Mouse (Mus musculus): ENCODE results near the gene Smpdl3b. TPM values are rescaled to one million over a fixed set of nuclear protein-coding genes. Genes with fewer than 3 reads are reported as not detected.
"Not testable (repeated sequence)": the region's sequence is repeated elsewhere in the genome, so short reads cannot be mapped to it uniquely, and the experiment has no call there.

Gene Smpdl3b
- polyA plus RNA-seq, 1 experiment from 2014 or later = 3.2 TPM

DNA sequence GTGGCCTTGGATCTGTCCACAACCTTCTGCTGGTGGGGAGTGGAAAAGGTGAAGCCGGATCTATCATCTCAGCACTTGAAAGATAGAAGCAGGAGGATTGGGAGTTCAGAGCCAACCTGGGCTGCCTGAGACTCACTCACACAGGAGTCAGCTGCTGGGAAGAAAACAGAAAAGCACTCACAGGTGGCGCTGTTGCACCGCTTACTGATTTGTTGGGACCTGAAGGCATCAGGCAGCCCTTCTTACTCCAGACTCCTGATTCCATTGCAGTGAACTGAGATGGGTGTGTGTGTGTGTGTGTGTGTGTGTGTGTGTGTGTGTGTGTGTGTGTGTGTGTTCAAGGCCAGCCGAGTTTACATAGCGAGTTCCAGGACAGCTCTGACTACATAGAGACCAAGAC, 19.7 kb upstream of the Smpdl3b start:
- Histone ChIP-seq H3K4me3 (ENCODE audit: low read depth, low read length) (no peak overlapping the region), H3K27ac (replicated peaks; ENCODE audit: low read depth, low read length) (no peak overlapping the region), H3K36me3 (replicated peaks; ENCODE audit: control insufficient read depth, insufficient read depth, low read depth, low read length) (peaks cover 6% of the 10 kb centered on the region), H3K4me2 (ENCODE audit: low read depth, low read length) (no peak overlapping the region), H3K4me1 (ENCODE audit: control insufficient read depth, insufficient read depth, low read length) (no peaks in the 10 kb centered on the region), H3K9ac (replicated peaks; ENCODE audit: low read length) (no peak overlapping the region), H3K9me3 (replicated peaks; ENCODE audit: control insufficient read depth, low read length) (no peaks in the 10 kb centered on the region), H3K27me3 (ENCODE audit: control insufficient read depth, insufficient read depth, low read length) (no peaks in the 10 kb centered on the region)
- DNase-seq (ENCODE audit: low spot score) = peak; percentile 63
- ATAC-seq (replicated peaks; ENCODE audit: insufficient number of reproducible peaks, low FRiP score, low TSS enrichment, low read depth) = no peak
- WGBS = 85% methylated on average over 5 of the region's 5 CpGs

DNA sequence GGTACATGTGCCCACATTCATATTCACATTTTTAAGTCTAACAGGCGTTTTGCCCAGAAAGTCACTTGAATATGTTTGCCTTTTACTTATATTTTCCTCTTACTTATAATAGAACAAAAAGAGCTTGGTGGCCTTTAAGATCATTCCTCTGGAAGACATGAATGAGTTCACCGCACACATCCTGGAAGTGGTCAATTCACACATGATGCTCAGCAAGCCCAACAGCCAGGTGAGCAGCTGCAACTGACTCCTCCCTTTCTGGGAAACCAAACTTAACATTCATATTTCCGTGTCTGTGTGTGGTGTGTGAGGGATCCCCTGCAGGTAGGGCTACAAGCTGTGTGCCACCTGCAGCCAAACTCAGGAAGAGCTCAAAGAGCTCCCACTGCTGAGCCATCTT, 17.9 kb upstream of the Smpdl3b start:
- H3K9me3 ChIP-seq (replicated peaks; ENCODE audit: control insufficient read depth, low read length) = no peaks in the 10 kb centered on the region

DNA sequence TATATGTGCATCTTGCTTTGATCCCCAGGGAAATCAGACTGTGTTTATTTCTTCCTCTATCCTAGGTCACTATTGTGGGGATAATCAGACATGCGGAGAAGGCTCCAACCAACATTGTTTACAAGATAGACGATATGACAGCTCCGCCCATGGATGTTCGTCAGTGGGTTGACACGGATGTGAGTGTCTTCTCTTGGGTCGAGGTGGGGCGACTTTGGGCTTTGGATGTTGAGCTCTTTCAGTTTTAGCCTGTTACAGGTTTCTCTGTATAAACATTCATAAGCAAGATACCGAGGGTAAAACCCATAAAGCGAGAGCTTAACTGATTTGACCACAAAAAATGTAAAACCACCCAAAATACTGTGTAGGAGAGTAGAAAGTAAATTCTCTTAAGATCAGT, 14.7 kb upstream of the Smpdl3b start:
- no peak for DNase-seq (ENCODE audit: low spot score)
- Histone ChIP-seq H3K4me2 (ENCODE audit: low read depth, low read length) (no peak overlapping the region), H3K9me3 (replicated peaks; ENCODE audit: control insufficient read depth, low read length) (no peaks in the 10 kb centered on the region), H3K4me3 (ENCODE audit: low read depth, low read length) (no peak overlapping the region), H3K27ac (replicated peaks; ENCODE audit: low read depth, low read length) (no peak overlapping the region), H3K27me3 (ENCODE audit: control insufficient read depth, insufficient read depth, low read length) (no peaks in the 10 kb centered on the region), H3K36me3 (replicated peaks; ENCODE audit: control insufficient read depth, insufficient read depth, low read depth, low read length) (peaks cover 4% of the 10 kb centered on the region), H3K4me1 (ENCODE audit: control insufficient read depth, insufficient read depth, low read length) (no peaks in the 10 kb centered on the region), H3K9ac (replicated peaks; ENCODE audit: low read length) (no peak overlapping the region)
- no peak for ATAC-seq (replicated peaks; ENCODE audit: insufficient number of reproducible peaks, low FRiP score, low TSS enrichment, low read depth)
- WGBS = 93% methylated on average over 9 of the region's 9 CpGs

More for the DNA sequence above, 17.9 kb upstream of the Smpdl3b start:
- Histone ChIP-seq H3K9ac (replicated peaks; ENCODE audit: low read length) (no peak overlapping the region), H3K27me3 (ENCODE audit: control insufficient read depth, insufficient read depth, low read length) (no peaks in the 10 kb centered on the region), H3K4me2 (ENCODE audit: low read depth, low read length) (no peak overlapping the region), H3K36me3 (replicated peaks; ENCODE audit: control insufficient read depth, insufficient read depth, low read depth, low read length) (peaks cover 10% of the 10 kb centered on the region), H3K4me3 (ENCODE audit: low read depth, low read length) (no peak overlapping the region), H3K27ac (replicated peaks; ENCODE audit: low read depth, low read length) (no peak overlapping the region), H3K4me1 (ENCODE audit: control insufficient read depth, insufficient read depth, low read length) (no peaks in the 10 kb centered on the region)
- 86% methylated on average over 3 of the region's 3 CpGs for WGBS
- ATAC-seq (replicated peaks; ENCODE audit: insufficient number of reproducible peaks, low FRiP score, low TSS enrichment, low read depth) (no peak), DNase-seq (ENCODE audit: low spot score) (no peak)

DNA sequence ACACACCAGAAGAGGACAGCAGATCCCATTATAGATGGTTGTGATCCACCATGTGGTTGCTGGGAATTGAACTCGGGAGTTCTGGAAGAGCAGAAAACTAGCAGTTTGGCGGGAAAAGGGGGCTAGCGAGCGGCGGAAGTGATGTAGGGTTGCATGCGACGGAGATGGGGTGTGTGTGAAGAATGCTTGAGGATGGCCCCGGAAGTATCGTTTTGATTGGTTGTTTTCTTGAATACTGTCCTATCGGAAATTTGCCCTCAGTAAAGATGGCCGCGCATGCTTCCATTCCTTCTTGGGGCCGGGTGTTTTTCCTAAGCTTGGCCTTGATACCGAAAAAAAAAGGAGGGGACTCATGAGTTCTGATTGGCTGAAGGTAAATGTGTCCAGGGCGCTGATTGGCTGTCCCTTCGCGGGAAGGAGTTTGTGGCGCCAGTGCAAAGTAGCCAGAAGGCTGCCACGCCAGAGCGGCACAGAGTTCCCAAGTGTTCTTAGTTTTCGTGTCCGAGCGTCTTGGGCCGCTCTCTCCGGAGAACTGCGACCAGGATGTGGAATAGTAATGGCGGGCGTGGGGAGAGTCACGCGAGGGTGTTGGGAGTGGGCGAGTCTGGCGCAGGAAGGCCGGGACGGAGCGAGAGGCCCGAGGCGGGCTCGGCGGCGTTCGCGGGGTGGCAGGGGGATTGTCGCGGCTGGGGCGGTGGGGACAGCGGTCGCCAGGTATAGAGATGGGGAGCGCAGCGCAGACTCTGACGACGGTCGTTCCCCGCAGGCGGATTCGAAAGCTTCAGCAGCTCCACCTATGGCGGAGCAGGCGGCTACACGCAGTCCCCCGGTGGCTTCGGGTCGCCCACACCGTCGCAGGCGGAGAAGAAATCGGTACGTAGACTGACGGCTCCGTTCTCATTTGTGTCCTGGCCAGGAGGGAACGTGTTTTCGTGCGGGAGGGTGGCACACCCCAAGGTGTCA, 11.1 kb upstream of the Smpdl3b start, which contains the start of gene Rpa2:
Gene Rpa2 (plus strand): TSS at position 419 of the 963 bp plus-strand sequence.
- peak; percentile 100 for DNase-seq (ENCODE audit: low spot score)
- Histone ChIP-seq H3K36me3 (replicated peaks; ENCODE audit: control insufficient read depth, insufficient read depth, low read depth, low read length) (peaks cover 4% of the 10 kb centered on the region), H3K4me1 (ENCODE audit: control insufficient read depth, insufficient read depth, low read length) (no peaks in the 10 kb centered on the region), H3K4me2 (ENCODE audit: low read depth, low read length) (peak within 1 kb of the TSS; percentile 75), H3K9me3 (replicated peaks; ENCODE audit: control insufficient read depth, low read length) (no peaks in the 10 kb centered on the region), H3K27ac (replicated peaks; ENCODE audit: low read depth, low read length) (0 out of 2 replicates have a peak within 1 kb of the TSS, but pooled peaks have one; percentile 10), H3K4me3 (ENCODE audit: low read depth, low read length) (peak within 1 kb of the TSS; percentile 84), H3K27me3 (ENCODE audit: control insufficient read depth, insufficient read depth, low read length) (no peaks in the 10 kb centered on the region), H3K9ac (replicated peaks; ENCODE audit: low read length) (peak within 1 kb of the TSS; percentile 84)
- peak; percentile 95 for ATAC-seq (replicated peaks; ENCODE audit: insufficient number of reproducible peaks, low FRiP score, low TSS enrichment, low read depth)
- 0% methylated on average over 71 of the region's 71 CpGs for WGBS

DNA sequence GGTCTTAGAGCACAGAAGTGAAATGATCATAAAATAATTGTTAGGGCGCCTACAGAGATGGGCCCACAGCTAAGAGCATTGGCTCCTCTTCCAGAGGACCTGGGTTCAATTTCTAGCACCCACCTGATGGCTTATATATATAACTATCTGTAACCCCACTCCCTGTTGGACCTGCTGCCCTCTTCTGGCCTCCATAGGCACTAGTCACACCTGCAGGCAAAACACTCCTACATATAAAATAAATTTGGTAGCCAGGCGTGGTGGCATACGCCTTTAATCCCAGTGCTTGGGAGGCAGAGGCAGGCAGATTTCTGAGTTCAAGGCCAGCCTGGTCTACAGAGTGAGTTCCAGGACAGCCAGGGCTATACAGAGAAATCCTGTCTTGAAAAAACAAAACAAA, 6.1 kb upstream of the Smpdl3b start:
- H3K4me3 ChIP-seq (ENCODE audit: low read depth, low read length); H3K9me3 ChIP-seq (replicated peaks; ENCODE audit: control insufficient read depth, low read length); H3K4me1 ChIP-seq (ENCODE audit: control insufficient read depth, insufficient read depth, low read length); DNase-seq (ENCODE audit: low spot score); H3K36me3 ChIP-seq (replicated peaks; ENCODE audit: control insufficient read depth, insufficient read depth, low read depth, low read length); H3K27ac ChIP-seq (replicated peaks; ENCODE audit: low read depth, low read length); H3K27me3 ChIP-seq (ENCODE audit: control insufficient read depth, insufficient read depth, low read length); H3K4me2 ChIP-seq (ENCODE audit: low read depth, low read length); ATAC-seq (replicated peaks; ENCODE audit: insufficient number of reproducible peaks, low FRiP score, low TSS enrichment, low read depth); H3K9ac ChIP-seq (replicated peaks; ENCODE audit: low read length): not testable (repeated sequence)
- WGBS = 80% methylated on average over 3 of the region's 3 CpGs

- Histone ChIP-seq H3K4me3 (ENCODE audit: low read depth, low read length) (no peak overlapping the region), H3K27me3 (ENCODE audit: control insufficient read depth, insufficient read depth, low read length) (no peaks in the 10 kb centered on the region), H3K4me2 (ENCODE audit: low read depth, low read length) (no peak overlapping the region), H3K9ac (replicated peaks; ENCODE audit: low read length) (no peak overlapping the region), H3K36me3 (replicated peaks; ENCODE audit: control insufficient read depth, insufficient read depth, low read depth, low read length) (no peaks in the 10 kb centered on the region), H3K27ac (replicated peaks; ENCODE audit: low read depth, low read length) (no peak overlapping the region), H3K4me1 (ENCODE audit: control insufficient read depth, insufficient read depth, low read length) (no peaks in the 10 kb centered on the region), H3K9me3 (replicated peaks; ENCODE audit: control insufficient read depth, low read length) (no peaks in the 10 kb centered on the region)
- WGBS = 76% methylated on average over 6 of the region's 6 CpGs
- DNase-seq (ENCODE audit: low spot score) (no peak), ATAC-seq (replicated peaks; ENCODE audit: insufficient number of reproducible peaks, low FRiP score, low TSS enrichment, low read depth) (no peak)
Observed at GRCm38 (mm10) chr4:132762602-132763001, 5.5 kb upstream of the Smpdl3b start.

GRCm38 (mm10) chr4:132760296-132760695, 3.2 kb upstream of the Smpdl3b start:
- no peak overlapping the region for H3K4me3 ChIP-seq (ENCODE audit: low read depth, low read length)
- H3K36me3 ChIP-seq (replicated peaks; ENCODE audit: control insufficient read depth, insufficient read depth, low read depth, low read length) = no peaks in the 10 kb centered on the region
- ATAC-seq (replicated peaks; ENCODE audit: insufficient number of reproducible peaks, low FRiP score, low TSS enrichment, low read depth) (no peak), DNase-seq (ENCODE audit: low spot score) (no peak)
- WGBS = 74% methylated on average over 3 of the region's 3 CpGs
- H3K4me2 ChIP-seq (ENCODE audit: low read depth, low read length) = no peak overlapping the region
- no peaks in the 10 kb centered on the region for H3K4me1 ChIP-seq (ENCODE audit: control insufficient read depth, insufficient read depth, low read length)
- no peak overlapping the region for H3K27ac ChIP-seq (replicated peaks; ENCODE audit: low read depth, low read length)
- H3K9ac ChIP-seq (replicated peaks; ENCODE audit: low read length) = no peak overlapping the region
- H3K27me3 ChIP-seq (ENCODE audit: control insufficient read depth, insufficient read depth, low read length) = no peaks in the 10 kb centered on the region; the same call in 1 of the 2 replicates
- no peaks in the 10 kb centered on the region for H3K9me3 ChIP-seq (replicated peaks; ENCODE audit: control insufficient read depth, low read length)

- H3K36me3 ChIP-seq (replicated peaks; ENCODE audit: control insufficient read depth, insufficient read depth, low read depth, low read length) = no peaks in the 10 kb centered on the region
- H3K9ac ChIP-seq (replicated peaks; ENCODE audit: low read length) = no peak overlapping the region
- no peak overlapping the region for H3K4me3 ChIP-seq (ENCODE audit: low read depth, low read length)
- no peaks in the 10 kb centered on the region; the same call in 1 of the 2 replicates for H3K27me3 ChIP-seq (ENCODE audit: control insufficient read depth, insufficient read depth, low read length)
- no peaks in the 10 kb centered on the region for H3K4me1 ChIP-seq (ENCODE audit: control insufficient read depth, insufficient read depth, low read length)
- no peak for DNase-seq (ENCODE audit: low spot score)
- H3K27ac ChIP-seq (replicated peaks; ENCODE audit: low read depth, low read length) = no peak overlapping the region
- ATAC-seq (replicated peaks; ENCODE audit: insufficient number of reproducible peaks, low FRiP score, low TSS enrichment, low read depth) = no peak
- no peak overlapping the region for H3K4me2 ChIP-seq (ENCODE audit: low read depth, low read length)
- whole genome bisulfite sequencing = 84% methylated on average over 7 of the region's 7 CpGs
- no peaks in the 10 kb centered on the region for H3K9me3 ChIP-seq (replicated peaks; ENCODE audit: control insufficient read depth, low read length)
Observed at GRCm38 (mm10) chr4:132757633-132758351, 740 bp upstream of the Smpdl3b start.

Measured in embryonic facial prominence, embryonic 11.5 days (tissue).